Mouse (Mus musculus) kidney, adult 2 months (tissue): ENCODE data around the gene Snx30. TPM values are rescaled to one million over a fixed set of nuclear protein-coding genes. Genes with fewer than 3 reads are reported as not detected.

Experiments used
- DNase-seq: peaks from one replicate; pipeline ENCODE4 v3.0.0; 2021
- H3K27ac ChIP-seq: fragments of 200-500 bp; 2 replicates; pipeline ENCODE4 v1.5.1; 2012; ENCODE audit warnings: low read depth, low read length, control low read depth, inconsistent platforms; ENCODE audit not compliant: insufficient read depth
- H3K27me3 ChIP-seq: fragments of 200-500 bp; replicated peaks from 2 replicates; pipeline ENCODE4 v1.6.1; 2012; ENCODE audit warnings: mild to moderate bottlenecking, moderate library complexity, low read length, inconsistent platforms; ENCODE audit not compliant: control insufficient read depth, insufficient read depth
- H3K36me3 ChIP-seq: fragments of 200-500 bp; 2 replicates; pipeline ENCODE4 v1.6.1; 2012; ENCODE audit warnings: mild to moderate bottlenecking, moderate library complexity, low read length, inconsistent platforms; ENCODE audit not compliant: control insufficient read depth, insufficient read depth
- H3K4me1 ChIP-seq: fragments of 200-500 bp; 2 replicates; pipeline ENCODE4 v1.6.1; 2011; ENCODE audit warnings: low read length; ENCODE audit not compliant: control insufficient read depth, insufficient read depth
- H3K4me3 ChIP-seq: fragments of 200-500 bp; 2 replicates; pipeline ENCODE4 v1.5.1; 2011; ENCODE audit warnings: mild to moderate bottlenecking, low read depth, low read length, control low read depth; ENCODE audit not compliant: insufficient read depth
- CTCF ChIP-seq: fragments of 200-500 bp; conservative IDR thresholded peaks from 2 replicates; pipeline ENCODE4 v1.5.1; 2011; ENCODE audit warnings: low read depth, mild to moderate bottlenecking, control low read depth, low read length, moderate library complexity, mixed read lengths; ENCODE audit not compliant: insufficient read depth, insufficient read length
- POLR2A ChIP-seq: fragments of 200-500 bp; IDR thresholded peaks from one replicate; pipeline ENCODE4 v1.6.1; 2011; ENCODE audit warnings: low read depth, low read length, control low read depth
- WGBS: fragments of 180-500 bp; shearing (Covaris S2); methylation state at CpG from one replicate; pipeline ENCODE4 v1.1.7; 2018; 5-methylcytosine and 5-hydroxymethylcytosine counted together
- polyA plus RNA-seq: library from polyadenylated mRNA; depleted of rRNA; stranded (reverse); fragments of >200 nt; gene quantifications from 2 replicates; pipeline ENCODE4 v1.2.3, GENCODE M21; 2012

Snx30 gene
- polyA plus RNA-seq, 1 experiment = 5.2 TPM

DNA sequence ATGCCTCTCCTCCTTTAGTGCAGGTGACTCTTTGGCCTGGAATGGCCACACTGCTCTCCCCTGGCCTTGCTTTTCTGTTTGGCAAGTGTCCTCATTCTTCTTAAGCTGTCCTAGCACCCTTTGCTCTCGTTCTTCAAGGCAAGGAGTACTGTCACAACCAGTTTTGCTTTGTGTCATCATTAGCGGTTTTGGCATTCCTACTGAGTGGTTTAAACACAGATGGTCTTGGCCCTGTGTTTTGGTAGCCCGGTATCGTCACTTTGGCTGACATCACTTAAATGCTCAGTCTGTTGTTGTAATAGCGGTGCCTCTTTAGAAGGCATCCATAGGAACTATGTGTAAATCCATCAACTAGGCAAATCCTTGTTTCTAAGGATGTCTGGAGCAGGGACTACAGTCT lies 41.8 kb downstream of the Snx30 start:
- Histone ChIP-seq H3K27me3 (no peaks in the 10 kb centered on the region), H3K4me3 (no peak overlapping the region), H3K27ac (no peak overlapping the region), H3K4me1 (peaks cover 13% of the 10 kb centered on the region), H3K36me3 (no peaks in the 10 kb centered on the region)
- TF ChIP-seq CTCF = no peak
- no peak for TF ChIP-seq POLR2A
- 74% methylated on average over 5 of the region's 5 CpGs for WGBS
- peak; percentile 44 for DNase-seq

DNA sequence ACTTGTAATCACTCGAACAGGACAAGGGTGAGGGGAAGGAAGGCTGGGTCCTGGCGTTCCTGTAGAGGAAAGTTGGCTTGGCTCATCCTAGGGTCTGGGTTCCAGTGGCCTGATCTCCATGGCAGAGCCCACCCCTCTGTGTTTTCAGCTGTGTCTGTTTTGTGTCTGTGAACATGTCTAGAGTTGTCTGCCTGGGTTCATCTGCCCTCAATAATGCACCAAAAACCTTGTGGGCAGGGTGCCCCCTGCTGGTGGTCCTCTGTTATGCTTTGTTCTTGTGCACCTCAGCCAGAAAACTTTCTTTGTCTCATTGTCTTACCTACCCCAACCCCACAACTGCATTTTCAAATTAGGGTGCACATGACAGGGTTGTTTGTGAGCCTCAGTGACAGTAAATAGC lies 44.5 kb downstream of the Snx30 start:
- no peak for TF ChIP-seq POLR2A
- peak; percentile 90 for TF ChIP-seq CTCF
- Histone ChIP-seq H3K4me1 (peaks cover 6% of the 10 kb centered on the region; the same call in 1 of the 2 replicates), H3K27ac (no peak overlapping the region), H3K36me3 (no peaks in the 10 kb centered on the region), H3K27me3 (no peaks in the 10 kb centered on the region), H3K4me3 (no peak overlapping the region)
- DNase-seq = peak; percentile 78
- 85% methylated on average over 2 of the region's 2 CpGs for WGBS

GRCm38 (mm10) chr4:59850886-59851623 lies 45.4 kb downstream of the Snx30 start:
- no peaks in the 10 kb centered on the region for H3K27me3 ChIP-seq
- 92% methylated on average over 5 of the region's 5 CpGs for WGBS
- DNase-seq = no peak
- TF ChIP-seq CTCF (no peak), POLR2A (no peak)
- H3K4me1 ChIP-seq = peaks cover 6% of the 10 kb centered on the region; the same call in 1 of the 2 replicates
- H3K4me3 ChIP-seq = no peak overlapping the region
- no peaks in the 10 kb centered on the region for H3K36me3 ChIP-seq
- no peak overlapping the region for H3K27ac ChIP-seq

GRCm38 (mm10) chr4:59853155-59853554 lies 47.5 kb downstream of the Snx30 start:
- Histone ChIP-seq H3K4me1 (no peaks in the 10 kb centered on the region), H3K4me3 (no peak overlapping the region), H3K36me3 (no peaks in the 10 kb centered on the region), H3K27ac (no peak overlapping the region), H3K27me3 (no peaks in the 10 kb centered on the region)
- TF ChIP-seq CTCF = no peak
- 77% methylated on average over 7 of the region's 7 CpGs for WGBS
- DNase-seq = no peak

DNA sequence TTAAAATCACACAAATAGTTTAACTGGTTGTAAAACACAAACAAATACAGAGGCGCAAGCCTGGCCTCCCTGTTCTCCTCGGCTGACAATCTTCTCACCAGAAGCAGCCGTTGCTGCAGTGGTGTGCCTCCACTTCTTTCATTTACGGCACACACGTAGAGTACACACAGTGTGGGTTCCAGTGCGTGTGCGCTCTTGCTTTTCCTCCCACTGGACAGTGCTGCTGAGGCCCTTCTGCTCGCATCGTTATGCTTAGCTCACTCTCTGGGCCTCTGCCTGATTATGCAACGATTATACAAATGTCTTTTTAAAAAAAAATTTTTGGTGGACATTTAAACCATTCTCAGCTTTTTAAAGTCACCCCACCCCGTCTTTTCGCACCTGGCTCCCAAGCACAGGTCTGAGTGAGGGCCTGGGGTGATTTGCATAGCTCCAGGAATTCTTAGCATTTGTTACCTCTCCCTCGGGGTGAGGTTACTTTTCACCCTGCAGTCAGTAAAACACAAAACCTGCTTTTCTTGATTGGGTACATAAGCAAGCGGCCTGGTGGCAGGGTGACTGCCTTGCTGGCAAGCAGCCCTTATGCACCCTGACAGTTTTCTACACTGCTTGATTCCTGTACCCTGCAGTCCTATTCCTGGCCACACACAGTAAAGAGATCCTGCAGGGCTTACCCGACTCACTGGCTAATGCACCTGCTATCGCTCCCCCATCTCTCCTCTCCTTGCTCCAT lies 54.2 kb downstream of the Snx30 start:
- Histone ChIP-seq H3K36me3 (no peaks in the 10 kb centered on the region), H3K4me1 (peaks cover 4% of the 10 kb centered on the region; the same call in 1 of the 2 replicates), H3K4me3 (no peak overlapping the region), H3K27me3 (no peaks in the 10 kb centered on the region), H3K27ac (peak overlapping the region; percentile 51)
- DNase-seq = peak; percentile 82
- 50% methylated on average over 16 of the region's 16 CpGs for WGBS
- TF ChIP-seq CTCF (no peak), POLR2A (no peak)

GRCm38 (mm10) chr4:59860431-59860830 lies 54.8 kb downstream of the Snx30 start:
- WGBS = 73% methylated on average over 2 of the region's 2 CpGs
- peaks cover 4% of the 10 kb centered on the region; the same call in 1 of the 2 replicates for H3K4me1 ChIP-seq
- no peak overlapping the region; the same call in 1 of the 2 replicates for H3K27ac ChIP-seq
- DNase-seq = no peak
- TF ChIP-seq CTCF = no peak
- no peak for TF ChIP-seq POLR2A
- no peaks in the 10 kb centered on the region for H3K36me3 ChIP-seq
- no peaks in the 10 kb centered on the region for H3K27me3 ChIP-seq
- no peak overlapping the region for H3K4me3 ChIP-seq

DNA sequence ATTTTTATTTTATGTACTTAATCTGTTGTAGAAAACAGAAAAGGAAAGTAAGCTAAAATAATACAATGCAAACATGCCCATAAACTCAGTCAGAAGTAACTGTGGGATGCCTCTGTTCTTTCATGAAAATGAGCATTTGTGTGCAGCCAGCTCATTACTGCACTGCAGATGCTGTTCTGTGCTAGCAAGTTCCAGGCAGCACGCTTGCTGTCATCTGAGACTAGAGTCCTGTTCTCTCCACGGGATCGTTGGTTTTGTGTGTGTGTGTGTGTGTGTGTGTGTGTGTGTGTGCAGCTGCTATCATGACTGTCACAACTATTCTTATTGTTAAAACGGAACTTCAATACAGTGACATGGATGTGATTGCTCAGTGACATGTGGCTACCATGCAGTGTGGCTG lies 56.2 kb downstream of the Snx30 start:
- Histone ChIP-seq H3K4me3 (no peak overlapping the region), H3K27me3 (no peaks in the 10 kb centered on the region), H3K27ac (no peak overlapping the region), H3K4me1 (peaks cover 4% of the 10 kb centered on the region; the same call in 1 of the 2 replicates), H3K36me3 (no peaks in the 10 kb centered on the region)
- 61% methylated on average over 4 of the region's 4 CpGs for WGBS
- no peak for TF ChIP-seq POLR2A
- no peak for TF ChIP-seq CTCF
- DNase-seq = no peak
